Mouse (Mus musculus) macrophage (primary cell): Measurements from ENCODE around the gene Rgs3. TPM values are rescaled to one million over a fixed set of nuclear protein-coding genes. Genes with fewer than 3 reads are reported as not detected.

Experiments used
- H3K27ac ChIP-seq: fragments of 350-480 bp; formaldehyde crosslinking; 2 replicates; pipeline ENCODE4 v1.9.0; 2021
- H3K36me3 ChIP-seq: fragments of 350-480 bp; formaldehyde crosslinking; 2 replicates; pipeline ENCODE4 v1.9.0; 2021; ENCODE audit errors: inconsistent target
- H3K4me3 ChIP-seq: fragments of 350-480 bp; formaldehyde crosslinking; 2 replicates; pipeline ENCODE4 v1.9.0; 2021; ENCODE audit errors: inconsistent target
- H3K79me2 ChIP-seq: fragments of 350-480 bp; formaldehyde crosslinking; 2 replicates; pipeline ENCODE4 v1.9.0; 2021; ENCODE audit errors: inconsistent target
- WGBS: methylation state at CpG from one replicate; pipeline ENCODE4 v1.1.7; 2026; ENCODE audit warnings: inconsistent platforms; ENCODE audit not compliant: missing documents; 5-methylcytosine and 5-hydroxymethylcytosine counted together
- polyA plus RNA-seq: library from polyadenylated mRNA; stranded (reverse); fragments of 250-400 nt; gene quantifications from 3 replicates; pipeline ENCODE4 v1.2.4, GENCODE M21; 2018; ENCODE audit warnings: inconsistent platforms

Rgs3 gene
- polyA plus RNA-seq, 1 experiment from 2014 or later: 17.4 TPM

GRCm38 (mm10) chr4:62621880-62622675 lies 62.4 kb downstream of the Rgs3 start:
- 91% methylated on average over 14 of the region's 14 CpGs for WGBS
- Histone ChIP-seq H3K27ac (no peak overlapping the region), H3K4me3 (no peak overlapping the region), H3K36me3 (no peaks in the 10 kb centered on the region), H3K79me2 (no peaks in the 10 kb centered on the region)

- no peaks in the 10 kb centered on the region for H3K36me3 ChIP-seq
- no peak overlapping the region for H3K27ac ChIP-seq
- 94% methylated on average over 13 of the region's 13 CpGs for WGBS
- no peaks in the 10 kb centered on the region for H3K79me2 ChIP-seq
- no peak overlapping the region for H3K4me3 ChIP-seq
Measured at GRCm38 (mm10) chr4:62623251-62624015, 63.8 kb downstream of the Rgs3 start.

- Histone ChIP-seq H3K79me2 (no peaks in the 10 kb centered on the region), H3K27ac (no peak overlapping the region), H3K36me3 (no peaks in the 10 kb centered on the region), H3K4me3 (no peak overlapping the region)
- WGBS: 91% methylated on average over 15 of the region's 15 CpGs
Measured at GRCm38 (mm10) chr4:62624679-62625450, 65.2 kb downstream of the Rgs3 start.

GRCm38 (mm10) chr4:62625451-62626061 lies 65.9 kb downstream of the Rgs3 start:
- no peak overlapping the region for H3K27ac ChIP-seq
- no peaks in the 10 kb centered on the region for H3K79me2 ChIP-seq
- H3K4me3 ChIP-seq: no peak overlapping the region
- no peaks in the 10 kb centered on the region for H3K36me3 ChIP-seq
- 96% methylated on average over 19 of the region's 19 CpGs for WGBS

DNA sequence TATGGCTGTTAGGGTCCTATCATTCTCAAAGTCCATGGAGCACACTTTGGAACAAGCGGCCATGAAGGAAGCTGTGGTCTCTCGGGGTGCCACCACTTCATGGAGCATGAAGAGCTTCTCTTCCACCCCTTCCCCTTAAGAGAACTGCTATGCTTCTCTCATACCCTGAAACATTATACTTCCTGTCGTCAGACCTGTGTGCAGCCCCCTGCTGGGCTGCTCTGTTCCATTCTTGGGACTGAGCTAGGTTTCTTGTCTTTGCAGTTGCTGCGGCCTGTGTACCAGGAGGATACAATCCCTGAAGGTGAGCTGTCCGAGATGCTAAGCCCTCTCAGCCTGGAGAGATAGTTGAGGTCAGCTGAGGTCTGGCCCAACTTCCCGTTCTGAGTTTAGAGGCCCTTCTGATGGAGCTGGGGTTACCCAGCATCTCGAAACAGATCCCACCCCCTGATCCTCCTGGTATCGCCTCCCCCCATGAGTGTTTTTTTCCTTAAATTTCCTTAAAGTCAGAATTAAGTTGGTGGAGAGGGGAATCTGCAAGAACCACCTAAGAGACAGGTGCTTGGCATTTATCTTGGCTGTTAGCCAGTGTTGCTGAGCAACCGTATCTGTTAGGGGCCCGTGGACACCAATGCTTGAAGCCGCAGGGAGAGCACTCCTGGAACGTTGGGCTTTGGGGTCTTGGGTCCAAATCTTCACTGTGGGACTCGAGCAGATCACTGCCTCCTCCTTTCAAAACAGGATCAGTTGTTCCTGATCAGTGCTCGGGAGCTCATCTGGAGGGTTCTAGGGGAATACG lies 66.8 kb downstream of the Rgs3 start:
- Histone ChIP-seq H3K27ac (no peak overlapping the region), H3K36me3 (no peaks in the 10 kb centered on the region), H3K79me2 (no peaks in the 10 kb centered on the region), H3K4me3 (no peak overlapping the region)
- 80% methylated on average over 15 of the region's 15 CpGs for WGBS

- no peak overlapping the region for H3K4me3 ChIP-seq
- no peaks in the 10 kb centered on the region for H3K79me2 ChIP-seq
- H3K36me3 ChIP-seq: no peaks in the 10 kb centered on the region
- WGBS: 88% methylated on average over 4 of the region's 4 CpGs
- no peak overlapping the region for H3K27ac ChIP-seq
Measured at GRCm38 (mm10) chr4:62627331-62627730, 67.7 kb downstream of the Rgs3 start.

DNA sequence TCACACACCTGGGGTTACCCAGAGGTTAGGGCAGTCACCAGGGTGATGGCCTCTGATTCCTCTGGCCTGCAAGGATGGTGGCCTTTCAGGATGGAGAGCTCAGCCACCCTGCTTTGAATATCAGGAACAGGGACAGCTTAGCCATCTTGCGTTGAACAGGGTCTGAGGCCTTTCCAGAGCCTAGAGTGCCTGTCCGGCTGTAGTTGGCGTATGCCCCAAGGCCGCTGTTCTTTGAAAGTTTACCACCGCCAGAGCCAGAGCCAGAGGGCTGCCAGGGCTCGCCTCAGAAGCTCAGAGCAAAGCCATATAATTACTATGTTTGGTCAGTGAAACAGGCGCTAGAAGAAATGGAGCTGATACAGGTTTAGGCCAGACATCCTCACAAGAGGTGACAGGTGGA lies 68.9 kb downstream of the Rgs3 start:
- no peak overlapping the region for H3K4me3 ChIP-seq
- WGBS: 93% methylated on average over 7 of the region's 7 CpGs
- no peak overlapping the region for H3K27ac ChIP-seq

GRCm38 (mm10) chr4:62629461-62629860 lies 69.8 kb downstream of the Rgs3 start:
- no peak overlapping the region for H3K4me3 ChIP-seq
- WGBS: 11% methylated on average over 9 of the region's 9 CpGs
- no peaks in the 10 kb centered on the region for H3K36me3 ChIP-seq
- H3K27ac ChIP-seq: 0 out of 2 replicates have a peak overlapping the region, but pooled peaks have one; percentile 17
- no peaks in the 10 kb centered on the region for H3K79me2 ChIP-seq

More for the DNA sequence above, 68.9 kb downstream of the Rgs3 start:
- Histone ChIP-seq H3K36me3 (no peaks in the 10 kb centered on the region), H3K79me2 (no peaks in the 10 kb centered on the region)

DNA sequence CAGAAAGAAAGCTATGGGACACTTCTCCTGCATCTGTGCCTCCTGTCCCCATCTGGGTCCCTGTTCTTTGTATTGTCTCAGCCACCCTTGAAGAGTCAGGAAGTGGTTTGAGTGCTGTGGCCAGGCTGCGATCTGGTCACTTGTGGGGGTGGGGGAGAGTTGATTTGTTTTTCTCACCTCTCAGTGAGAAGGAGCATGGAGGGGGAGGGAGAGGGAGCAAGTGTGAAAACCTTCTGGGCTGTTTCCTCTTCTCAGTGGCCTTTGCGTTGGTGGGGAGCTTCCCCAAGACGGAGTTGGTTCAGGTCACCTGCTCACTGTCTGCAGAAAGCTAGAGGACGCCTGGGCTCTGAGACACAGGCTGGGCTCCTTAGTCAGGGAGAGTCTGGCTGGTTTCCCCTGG lies 70.3 kb downstream of the Rgs3 start:
- H3K36me3 ChIP-seq: no peaks in the 10 kb centered on the region

DNA sequence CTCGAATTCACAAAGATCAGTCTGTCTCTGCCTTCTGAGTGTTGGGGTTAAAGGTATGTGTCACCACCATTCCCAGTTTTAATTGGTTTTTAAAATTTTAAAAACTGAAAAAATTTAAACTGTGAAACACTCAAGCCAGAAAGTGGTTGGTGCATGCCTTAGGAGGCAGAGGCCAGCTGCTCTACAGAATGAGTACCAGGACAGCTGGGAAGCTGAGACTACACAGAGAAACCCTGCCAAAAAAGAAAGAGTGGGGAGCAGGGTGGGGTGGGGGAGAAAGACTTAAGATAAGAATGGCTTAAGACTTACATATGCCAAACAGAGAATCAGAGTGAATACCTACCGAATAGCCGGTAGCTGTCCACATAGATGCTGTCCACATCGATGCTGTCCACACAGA lies 73.6 kb downstream of the Rgs3 start:
- WGBS: 98% methylated on average over 4 of the region's 4 CpGs
- Histone ChIP-seq H3K4me3 (no peak overlapping the region), H3K36me3 (no peaks in the 10 kb centered on the region), H3K27ac (no peak overlapping the region), H3K79me2 (no peaks in the 10 kb centered on the region)

More for the DNA sequence above, 70.3 kb downstream of the Rgs3 start:
- Histone ChIP-seq H3K4me3 (no peak overlapping the region), H3K79me2 (no peaks in the 10 kb centered on the region), H3K27ac (no peak overlapping the region)
- WGBS: 17% methylated on average over 4 of the region's 4 CpGs

DNA sequence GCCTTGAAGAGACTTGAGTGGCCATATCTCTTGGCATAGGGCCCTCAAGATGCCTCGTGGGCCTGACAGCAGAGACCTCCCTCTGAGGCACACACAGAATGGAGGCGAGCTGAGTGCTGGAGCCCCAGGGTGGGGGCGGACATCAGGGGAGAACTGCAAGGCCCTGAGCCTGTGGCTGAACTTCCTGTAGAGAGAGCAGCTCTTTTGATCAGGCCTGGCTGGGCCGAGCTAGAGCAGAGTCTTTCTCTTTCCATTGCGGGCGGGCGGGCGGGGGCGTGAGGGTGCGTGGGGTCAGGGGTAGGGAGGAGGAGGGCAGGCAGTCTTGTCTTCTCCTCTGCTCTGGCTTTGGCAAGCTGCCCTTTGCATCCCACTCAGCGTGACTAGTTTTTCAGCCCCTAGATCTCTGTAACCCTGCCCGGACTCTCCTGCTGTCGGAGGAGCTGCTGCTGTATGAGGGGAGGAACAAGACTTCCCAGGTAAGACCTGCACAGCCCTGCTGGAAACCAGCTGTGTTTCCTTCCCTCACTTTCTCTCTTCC lies 74.5 kb downstream of the Rgs3 start:
- H3K79me2 ChIP-seq: no peaks in the 10 kb centered on the region
- no peak overlapping the region for H3K4me3 ChIP-seq
- H3K36me3 ChIP-seq: no peaks in the 10 kb centered on the region
- H3K27ac ChIP-seq: no peak overlapping the region
- 47% methylated on average over 11 of the region's 13 CpGs for WGBS

GRCm38 (mm10) chr4:62634840-62635239 lies 75.2 kb downstream of the Rgs3 start:
- no peak overlapping the region for H3K4me3 ChIP-seq
- 97% methylated on average over 2 of the region's 2 CpGs for WGBS
- no peak overlapping the region for H3K27ac ChIP-seq
- no peaks in the 10 kb centered on the region for H3K79me2 ChIP-seq
- no peaks in the 10 kb centered on the region for H3K36me3 ChIP-seq

DNA sequence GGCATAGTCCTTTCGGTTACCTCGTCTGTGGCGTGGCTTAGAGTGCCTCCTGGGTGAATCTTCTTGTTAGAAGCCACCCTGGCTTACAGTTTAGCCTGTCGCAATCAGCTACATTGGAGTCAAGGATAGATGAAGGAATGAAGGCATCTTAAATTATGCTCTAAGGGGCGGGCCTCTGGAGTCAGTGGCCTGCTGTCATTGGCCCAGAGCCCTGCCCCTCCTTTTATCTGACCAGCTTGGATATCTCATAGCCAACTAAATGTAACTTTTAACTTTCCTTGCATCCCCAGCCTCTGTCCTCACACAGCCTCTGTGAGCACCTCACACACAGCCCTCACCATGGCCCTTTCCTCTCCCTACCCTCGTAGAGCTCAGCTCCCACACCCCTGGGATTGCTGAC lies 76.4 kb downstream of the Rgs3 start:
- H3K79me2 ChIP-seq: no peaks in the 10 kb centered on the region
- 84% methylated on average over 6 of the region's 6 CpGs for WGBS
- no peaks in the 10 kb centered on the region for H3K36me3 ChIP-seq
- H3K27ac ChIP-seq: no peak overlapping the region
- H3K4me3 ChIP-seq: no peak overlapping the region
